Mouse (Mus musculus): ENCODE data around the gene Cyp4f17.
"Not testable (repeated sequence)": the region's sequence is repeated elsewhere in the genome, so short reads cannot be mapped to it uniquely, and the experiment has no call there.

Cyp4f17 gene

DNA sequence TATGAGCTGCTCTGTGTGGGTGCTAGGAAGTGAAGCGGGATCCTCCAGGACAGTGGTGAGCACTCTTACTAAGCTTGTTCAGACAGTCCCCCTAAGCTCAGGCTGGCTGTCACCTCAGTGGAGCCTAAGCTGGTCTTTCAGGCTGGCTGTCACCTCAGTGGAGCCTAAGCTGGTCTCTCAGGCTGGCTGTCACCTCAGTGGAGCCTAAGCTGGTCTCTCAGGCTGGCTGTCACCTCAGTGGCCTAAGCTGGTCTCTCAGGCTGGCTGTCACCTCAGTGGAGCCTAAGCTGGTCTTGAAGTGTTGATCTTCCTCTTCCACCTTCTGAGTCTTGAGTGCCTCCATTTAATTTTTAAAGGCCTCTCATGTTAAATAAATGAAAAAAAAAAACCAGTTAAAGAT is 20.5 kb downstream of the Cyp4f17 start:
- DNase-seq (ENCODE audit: low read depth, low spot score): not testable (repeated sequence)

DNA sequence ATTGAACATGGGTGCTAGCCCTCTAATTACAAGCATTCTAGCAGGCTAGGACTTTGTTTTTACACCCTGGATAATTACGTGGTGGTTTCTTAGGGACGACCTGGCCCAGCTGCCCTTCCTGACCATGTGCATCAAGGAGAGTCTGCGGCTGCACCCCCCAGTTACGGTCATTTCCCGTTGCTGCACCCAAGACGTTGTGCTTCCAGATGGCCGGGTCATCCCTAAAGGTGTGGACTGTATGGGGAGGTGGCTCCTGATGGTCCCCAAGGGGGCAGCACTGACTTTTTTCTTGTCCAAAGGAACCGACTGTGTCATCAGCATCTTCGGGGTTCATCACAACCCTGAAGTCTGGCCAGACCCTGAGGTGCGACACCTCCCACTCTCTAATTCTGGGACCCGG is 21.9 kb downstream of the Cyp4f17 start:
- DNase-seq (ENCODE audit: low read depth, low spot score): no peak

DNA sequence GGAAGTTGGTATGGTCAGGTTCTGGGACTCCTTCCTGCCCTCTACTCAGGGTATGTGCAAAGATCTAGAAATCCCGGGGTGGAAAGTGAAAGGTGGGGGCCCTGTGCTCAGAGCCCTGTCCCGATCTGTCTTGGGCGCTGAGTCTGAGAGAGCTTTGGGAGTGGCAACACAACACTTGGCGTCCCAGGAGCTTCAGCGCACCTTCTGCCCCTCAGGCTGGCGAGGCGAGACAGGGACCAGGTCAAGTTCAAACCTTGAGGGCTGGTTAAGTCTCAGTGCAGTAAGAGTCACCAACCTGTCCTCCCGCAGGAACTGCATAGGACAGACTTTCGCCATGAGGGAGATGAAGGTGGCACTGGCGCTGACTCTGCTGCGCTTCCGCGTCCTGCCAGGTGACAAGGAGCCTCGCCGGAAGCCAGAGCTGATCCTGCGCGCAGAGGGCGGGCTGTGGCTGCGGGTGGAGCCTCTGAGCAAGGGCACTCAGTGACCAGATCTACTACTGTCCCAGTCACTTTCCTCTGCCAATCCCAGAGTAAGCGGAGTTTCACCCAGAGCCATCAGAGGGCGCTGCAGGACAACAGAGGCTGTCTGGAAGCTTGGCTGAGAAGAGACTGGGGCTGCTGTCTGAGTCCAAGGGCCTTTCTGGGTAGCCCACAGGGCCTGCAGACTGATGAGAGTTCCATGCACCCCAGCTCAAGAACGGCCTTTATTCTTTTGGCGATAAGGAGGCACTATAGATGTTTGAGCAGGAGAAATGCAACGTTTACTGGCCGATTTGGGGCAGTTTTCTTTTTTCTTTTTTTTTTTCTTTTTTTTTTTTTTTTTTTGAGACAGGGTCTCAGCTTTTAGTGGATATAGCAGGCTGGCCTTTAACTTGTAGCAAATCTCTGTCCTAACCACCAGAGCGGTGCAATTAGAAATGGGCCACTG is 22.8 kb downstream of the Cyp4f17 start:
- DNase-seq (ENCODE audit: low read depth, low spot score): peak; percentile 83

DNA sequence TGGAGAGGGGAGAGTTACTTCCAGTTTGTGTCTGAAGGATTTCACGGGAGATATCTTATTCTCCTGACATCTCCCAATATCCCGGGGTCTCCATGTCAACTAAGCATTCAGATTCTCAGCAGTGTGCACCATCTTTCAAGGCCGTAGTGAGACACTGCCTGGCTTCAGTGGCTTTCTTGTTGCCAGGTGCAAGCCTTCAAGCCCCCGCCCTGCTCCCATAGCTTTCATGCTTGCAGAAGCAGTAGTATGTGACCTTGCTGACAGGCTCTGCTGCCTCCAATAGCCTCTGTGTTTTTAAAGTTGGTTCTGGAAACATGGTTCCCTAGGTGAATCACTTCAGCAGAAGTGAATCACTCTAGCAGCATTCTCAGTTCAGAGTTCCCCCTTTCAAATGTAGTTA is 26.5 kb downstream of the Cyp4f17 start:
- DNase-seq (ENCODE audit: low read depth, low spot score): not testable (repeated sequence)

DNA sequence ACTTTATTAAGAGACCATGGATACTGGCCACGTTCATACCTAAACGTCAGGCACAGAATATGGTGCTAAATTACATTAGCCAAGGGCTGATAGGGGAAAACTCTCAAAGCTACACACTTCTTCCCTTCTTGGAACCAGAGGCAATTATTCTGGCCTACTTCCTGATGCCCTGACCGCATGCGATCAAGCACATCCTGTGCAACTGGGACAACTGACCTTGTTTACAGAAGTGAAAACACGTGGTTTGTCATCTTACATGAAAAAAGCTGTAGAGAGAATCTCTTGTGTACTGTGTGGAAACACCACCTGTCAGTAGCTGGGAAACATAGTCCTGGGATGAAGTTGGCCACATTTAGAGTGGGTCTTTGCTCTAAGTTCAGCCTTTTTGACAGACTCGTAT is 28.2 kb downstream of the Cyp4f17 start:
- no peak for DNase-seq (ENCODE audit: low read depth, low spot score)

- peak; percentile 69 for DNase-seq (ENCODE audit: low read depth, low spot score)
Measured at GRCm38 (mm10) chr17:32536051-32536866, 30.4 kb downstream of the Cyp4f17 start, which contains the start of gene Cyp4f16. Gene Cyp4f16 (plus strand): TSS chr17:32536558.

GRCm38 (mm10) chr17:32536867-32537250 is 31.0 kb downstream of the Cyp4f17 start:
- DNase-seq (ENCODE audit: low read depth, low spot score): no peak

- DNase-seq (ENCODE audit: low read depth, low spot score): not testable (repeated sequence)
Measured at GRCm38 (mm10) chr17:32544792-32545191, 38.9 kb downstream of the Cyp4f17 start.

- DNase-seq (ENCODE audit: low read depth, low spot score): not testable (repeated sequence)
Measured at GRCm38 (mm10) chr17:32550377-32550776, 44.5 kb downstream of the Cyp4f17 start.

DNA sequence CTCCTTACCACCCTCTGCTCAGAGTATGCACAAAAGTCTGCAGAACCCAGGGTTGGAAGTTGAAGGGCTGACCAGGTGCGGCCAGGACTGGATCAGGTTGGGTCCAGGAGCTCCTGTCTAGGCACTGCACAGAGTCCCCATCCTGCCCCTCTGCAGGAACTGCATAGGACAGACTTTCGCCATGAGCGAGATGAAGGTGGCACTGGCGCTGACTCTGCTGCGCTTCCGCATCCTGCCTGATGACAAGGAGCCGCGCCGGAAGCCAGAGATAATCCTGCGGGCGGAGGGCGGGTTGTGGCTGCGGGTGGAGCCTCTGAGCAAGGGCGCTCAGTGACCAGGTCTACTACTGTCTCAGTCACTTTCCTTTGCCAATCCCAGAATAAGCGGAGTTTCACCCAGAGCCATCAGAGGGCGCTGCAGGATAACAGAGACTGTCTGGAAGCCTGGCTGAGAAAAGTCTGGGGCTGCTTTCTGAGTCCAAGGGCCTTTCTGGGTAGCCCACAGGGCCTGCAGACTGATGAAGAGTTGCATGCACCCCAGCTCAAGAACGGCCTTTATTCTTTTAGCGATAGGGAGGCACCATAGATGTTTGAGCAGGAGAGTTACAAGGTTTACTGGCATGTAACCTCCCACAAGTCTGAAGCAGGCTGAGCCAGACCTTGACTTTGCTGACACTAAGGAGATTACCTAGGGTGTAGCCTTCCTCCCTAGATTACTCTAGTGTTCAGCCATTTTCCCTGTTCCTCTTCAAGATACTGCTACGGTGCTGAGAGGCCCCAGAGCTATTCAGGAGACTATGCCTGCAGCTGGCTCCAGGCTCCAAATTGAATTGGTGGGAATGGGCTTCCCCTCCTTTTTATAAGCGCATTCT is 45.3 kb downstream of the Cyp4f17 start:
- DNase-seq (ENCODE audit: low read depth, low spot score): peak; percentile 88

GRCm38 (mm10) chr17:32553016-32553415 is 47.2 kb downstream of the Cyp4f17 start:
- DNase-seq (ENCODE audit: low read depth, low spot score): not testable (repeated sequence)

DNA sequence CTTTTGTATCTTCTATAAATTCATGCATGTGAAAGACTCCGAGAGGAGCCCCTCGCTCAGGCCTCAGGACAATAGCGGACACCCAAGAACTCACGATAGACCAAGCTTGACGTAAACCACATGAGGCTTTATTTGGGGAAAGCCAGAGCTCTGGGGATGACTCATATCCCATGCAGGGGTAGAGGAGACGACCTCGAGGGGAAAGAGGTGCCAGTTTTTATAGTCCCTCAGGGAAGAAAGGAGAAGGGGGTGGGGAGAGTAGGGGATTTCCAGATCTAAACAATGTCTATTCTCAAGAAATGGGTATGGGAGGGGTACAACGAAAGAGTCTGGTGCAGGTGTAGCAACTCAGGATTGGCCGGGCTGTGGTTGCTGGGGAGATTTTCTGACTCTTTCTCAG is 48.5 kb downstream of the Cyp4f17 start:
- not testable (repeated sequence) for DNase-seq (ENCODE audit: low read depth, low spot score)

DNA sequence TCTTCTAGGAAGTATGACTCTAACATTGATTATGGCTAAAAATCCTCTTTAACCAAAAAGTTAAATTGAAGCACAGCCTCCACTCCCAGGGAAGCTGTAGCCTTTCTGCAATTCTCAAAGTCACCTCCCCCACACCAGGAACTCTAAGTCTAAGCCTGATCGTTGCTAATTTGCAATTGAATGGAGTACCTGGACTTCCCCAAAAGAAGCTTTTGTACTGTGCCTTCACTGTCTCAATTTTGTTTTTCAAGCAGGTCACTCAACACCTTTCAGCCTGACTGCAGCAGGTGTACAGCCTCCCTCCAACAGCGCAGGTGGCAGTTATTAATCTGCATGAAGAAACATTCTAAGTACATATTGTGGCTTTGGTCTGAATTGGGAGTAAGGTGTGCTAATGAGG is 57.5 kb downstream of the Cyp4f17 start:
- not testable (repeated sequence) for DNase-seq (ENCODE audit: low read depth, low spot score)

- DNase-seq (ENCODE audit: low read depth, low spot score): not testable (repeated sequence)
Measured at GRCm38 (mm10) chr17:32573286-32573685, 67.4 kb downstream of the Cyp4f17 start.

DNA sequence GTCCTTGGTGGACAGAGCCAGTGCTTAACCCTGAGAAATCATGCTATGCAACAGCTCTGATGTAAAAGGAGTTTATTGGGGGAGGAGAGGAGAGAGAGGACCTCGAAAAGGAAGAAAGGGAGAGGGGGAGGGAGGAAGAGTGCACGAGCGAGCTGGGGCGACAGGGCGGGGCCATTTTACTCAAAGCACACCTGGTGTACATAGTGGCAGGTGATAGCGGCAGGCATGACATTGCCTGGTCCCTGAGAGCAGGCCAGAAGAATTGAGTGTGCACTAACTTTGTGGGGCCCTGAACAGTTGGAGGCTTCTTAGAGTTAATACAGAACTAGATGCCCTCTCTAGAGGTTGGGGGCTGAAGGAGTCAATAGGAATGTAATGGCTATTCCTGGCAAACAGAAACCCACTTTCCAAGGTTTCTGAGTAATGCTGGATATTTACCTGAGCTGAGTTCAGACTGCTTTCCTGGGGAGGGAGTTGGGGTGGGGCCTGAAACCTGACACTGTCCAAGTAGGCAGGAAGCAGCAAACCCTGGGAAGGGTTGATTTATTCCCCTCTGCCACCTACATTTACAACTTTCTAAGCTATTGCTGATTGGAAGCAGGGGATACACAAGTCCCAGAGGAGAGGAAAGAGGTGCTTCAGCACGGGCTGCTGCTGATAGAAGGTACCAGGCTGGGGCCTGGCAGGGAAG is 71.8 kb downstream of the Cyp4f17 start:
- DNase-seq (ENCODE audit: low read depth, low spot score): no peak

All from mesoderm, embryonic 11.5 days (tissue).